Mouse (Mus musculus) limb, embryonic 13.5 days (tissue): ENCODE measurements around the gene Wwox. TPM values are rescaled to one million over a fixed set of nuclear protein-coding genes. Genes with fewer than 3 reads are reported as not detected.

Source experiments
- ATAC-seq: fragments of 200-750 bp; cut with Nextera tagmentation; 2 replicates; pipeline ENCODE4 v1.8.0; 2017; ENCODE audit warnings: low read depth, moderate number of reproducible peaks, moderate TSS enrichment; ENCODE audit not compliant: low FRiP score
- H3K27ac ChIP-seq: fragments of 300-500 bp; sonication (generic); 2 replicates; pipeline ENCODE4 v1.5.1; 2015; ENCODE audit warnings: inconsistent platforms, mild to moderate bottlenecking, moderate library complexity
- H3K27me3 ChIP-seq: fragments of 300-500 bp; sonication (generic); 2 replicates; pipeline ENCODE4 v1.6.1; 2015; ENCODE audit warnings: mild to moderate bottlenecking, inconsistent platforms
- H3K36me3 ChIP-seq: fragments of 300-500 bp; sonication (generic); 2 replicates; pipeline ENCODE4 v1.6.1; 2015; ENCODE audit warnings: inconsistent platforms, mild to moderate bottlenecking, moderate library complexity
- H3K4me1 ChIP-seq: fragments of 300-500 bp; sonication (generic); 2 replicates; pipeline ENCODE4 v1.6.1; 2015; ENCODE audit warnings: inconsistent platforms
- H3K4me2 ChIP-seq: fragments of 300-500 bp; sonication (generic); replicated peaks from 2 replicates; pipeline ENCODE4 v1.6.1; 2015; ENCODE audit warnings: inconsistent platforms, mild to moderate bottlenecking, moderate library complexity
- H3K4me3 ChIP-seq: fragments of 300-500 bp; sonication (generic); 2 replicates; pipeline ENCODE4 v1.5.1; 2015; ENCODE audit warnings: moderate library complexity, mild to moderate bottlenecking, inconsistent platforms
- H3K9ac ChIP-seq: fragments of 300-500 bp; sonication (generic); 2 replicates; pipeline ENCODE4 v1.6.1; 2015; ENCODE audit warnings: mild to moderate bottlenecking, inconsistent platforms
- H3K9me3 ChIP-seq: fragments of 300-500 bp; sonication (generic); 2 replicates; pipeline ENCODE4 v1.6.1; 2016; ENCODE audit warnings: inconsistent platforms
- WGBS: fragments of 180-500 bp; shearing (Covaris S2); methylation state at CpG from one replicate; pipeline ENCODE4 v1.1.7; 2015; 5-methylcytosine and 5-hydroxymethylcytosine counted together
- polyA plus RNA-seq: library from polyadenylated mRNA; unstranded; fragments of >200 nt; fragmentation: Nextera tagmentation; extraction: Ambion mirVana; gene quantifications from 2 replicates; pipeline ENCODE4 v1.2.1, GENCODE M21; 2015

Gene Wwox
- polyA plus RNA-seq, 1 experiment from 2014 or later: 9.5 TPM

DNA sequence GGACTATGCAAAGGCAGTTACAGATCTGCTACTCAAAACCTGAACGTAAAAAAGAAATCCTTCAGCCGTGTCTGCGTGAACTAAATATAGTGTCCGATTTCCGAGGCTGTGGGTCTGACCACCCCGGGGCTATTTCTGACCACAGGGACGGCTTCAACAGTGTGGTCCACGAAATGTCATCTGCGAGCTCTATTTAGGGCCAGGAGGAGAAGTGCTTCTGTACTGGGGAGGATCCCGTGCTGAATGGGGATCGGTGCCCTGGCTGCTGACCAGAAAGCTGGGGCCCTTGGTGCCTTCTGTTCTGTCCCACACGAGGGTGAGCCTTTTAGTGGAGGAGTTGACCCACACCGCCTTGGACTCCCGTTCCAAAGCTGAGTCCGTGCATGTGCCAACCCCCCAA lies 395.3 kb downstream of the Wwox start:
- Histone ChIP-seq H3K27ac (no peak overlapping the region), H3K4me3 (no peak overlapping the region), H3K9ac (no peak overlapping the region), H3K9me3 (no peaks in the 10 kb centered on the region), H3K4me2 (no peak overlapping the region), H3K36me3 (no peaks in the 10 kb centered on the region), H3K27me3 (no peaks in the 10 kb centered on the region), H3K4me1 (no peaks in the 10 kb centered on the region)
- WGBS: 73% methylated on average over 15 of the region's 15 CpGs
- ATAC-seq: no peak

- 90% methylated on average over 10 of the region's 10 CpGs for WGBS
- Histone ChIP-seq H3K9me3 (no peaks in the 10 kb centered on the region), H3K4me3 (no peak overlapping the region), H3K27ac (no peak overlapping the region), H3K4me1 (no peaks in the 10 kb centered on the region), H3K36me3 (no peaks in the 10 kb centered on the region), H3K4me2 (no peak overlapping the region), H3K27me3 (no peaks in the 10 kb centered on the region), H3K9ac (no peak overlapping the region)
- ATAC-seq: no peak
Observed at GRCm38 (mm10) chr8:114839998-114840397, 400.5 kb downstream of the Wwox start.

DNA sequence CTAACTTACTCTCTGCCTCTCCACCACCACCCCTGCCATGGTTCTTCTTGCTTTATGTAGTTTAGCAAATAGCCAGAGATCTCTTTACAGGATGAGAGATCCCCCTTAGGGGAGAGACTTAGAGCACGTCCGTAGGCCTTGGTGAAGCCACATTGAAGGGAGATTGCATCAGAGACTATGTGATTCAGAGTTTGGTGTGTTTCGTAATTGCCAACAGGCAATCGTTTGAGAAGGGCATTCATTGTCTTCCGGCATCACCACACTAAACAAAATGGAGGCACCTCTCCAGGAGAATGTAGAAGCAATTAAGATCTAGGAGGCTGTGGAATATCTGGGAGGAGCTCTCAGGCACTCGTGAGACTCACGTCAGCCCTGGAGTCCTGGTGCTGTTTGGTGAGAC lies 408.2 kb downstream of the Wwox start:
- Histone ChIP-seq H3K4me2 (no peak overlapping the region), H3K9me3 (no peaks in the 10 kb centered on the region), H3K9ac (no peak overlapping the region), H3K4me1 (no peaks in the 10 kb centered on the region), H3K36me3 (no peaks in the 10 kb centered on the region), H3K27ac (no peak overlapping the region), H3K27me3 (peaks cover 2% of the 10 kb centered on the region; the same call in 1 of the 2 replicates), H3K4me3 (no peak overlapping the region)
- no peak for ATAC-seq
- WGBS: 89% methylated on average over 7 of the region's 7 CpGs

- Histone ChIP-seq H3K36me3 (no peaks in the 10 kb centered on the region), H3K4me3 (no peak overlapping the region), H3K4me1 (no peaks in the 10 kb centered on the region), H3K27me3 (peaks cover 2% of the 10 kb centered on the region; the same call in 1 of the 2 replicates), H3K27ac (no peak overlapping the region), H3K4me2 (no peak overlapping the region), H3K9me3 (no peaks in the 10 kb centered on the region), H3K9ac (no peak overlapping the region)
- ATAC-seq: no peak
- WGBS: 72% methylated on average over 9 of the region's 9 CpGs
Observed at GRCm38 (mm10) chr8:114849461-114849860, 410.0 kb downstream of the Wwox start.

DNA sequence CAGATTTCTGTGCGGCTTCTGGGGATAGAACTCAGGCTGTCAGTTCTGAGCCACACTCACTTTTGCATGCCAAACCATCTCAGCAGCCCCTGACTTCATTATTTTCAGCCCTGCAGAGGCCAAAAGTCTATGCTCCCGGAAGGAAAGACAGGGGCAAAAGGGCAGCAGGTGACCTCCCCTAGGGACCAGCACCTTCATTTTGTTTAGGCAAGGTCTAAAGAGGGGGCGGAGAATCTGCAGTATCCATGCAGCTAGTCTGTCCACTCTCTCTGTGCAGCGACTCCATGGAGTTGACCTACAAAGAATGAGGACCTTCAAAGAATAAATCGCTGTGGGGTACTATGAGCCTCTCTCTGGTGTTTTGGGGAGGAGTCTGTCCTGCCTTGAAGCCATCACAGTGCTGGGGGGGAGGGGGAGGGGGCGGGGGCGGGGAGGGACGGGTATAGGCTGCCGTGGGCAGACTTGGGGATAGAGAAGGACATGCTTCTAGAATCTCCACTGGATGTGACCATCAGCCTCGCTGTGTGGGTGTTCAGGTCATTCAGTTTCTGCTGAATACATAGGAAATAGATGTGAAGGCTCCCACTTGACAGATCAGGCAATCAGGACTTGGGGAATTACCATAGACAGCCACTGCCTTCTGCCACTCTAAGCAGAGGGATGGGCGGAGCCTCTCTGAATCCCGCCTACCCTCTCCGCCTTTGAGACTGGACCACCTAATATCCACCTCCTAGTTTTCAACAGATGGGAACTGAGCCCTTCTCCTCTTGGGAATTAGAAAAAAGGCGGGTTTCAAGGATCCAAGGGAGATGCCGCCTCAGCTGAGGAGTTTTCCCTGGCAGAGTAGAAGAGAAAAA lies 410.8 kb downstream of the Wwox start:
- Histone ChIP-seq H3K4me1 (no peaks in the 10 kb centered on the region), H3K27me3 (peaks cover 2% of the 10 kb centered on the region; the same call in 1 of the 2 replicates), H3K4me2 (no peak overlapping the region), H3K36me3 (no peaks in the 10 kb centered on the region), H3K9ac (no peak overlapping the region), H3K9me3 (no peaks in the 10 kb centered on the region), H3K4me3 (no peak overlapping the region), H3K27ac (no peak overlapping the region)
- no peak for ATAC-seq
- 42% methylated on average over 15 of the region's 15 CpGs for WGBS

GRCm38 (mm10) chr8:114853765-114854164 lies 414.3 kb downstream of the Wwox start:
- no peaks in the 10 kb centered on the region for H3K4me1 ChIP-seq
- H3K4me3 ChIP-seq: no peak overlapping the region
- WGBS: 91% methylated on average over 4 of the region's 4 CpGs
- no peak overlapping the region for H3K27ac ChIP-seq
- no peak overlapping the region for H3K4me2 ChIP-seq
- H3K36me3 ChIP-seq: no peaks in the 10 kb centered on the region
- H3K9me3 ChIP-seq: no peaks in the 10 kb centered on the region
- no peak for ATAC-seq
- no peak overlapping the region for H3K9ac ChIP-seq
- H3K27me3 ChIP-seq: no peaks in the 10 kb centered on the region; the same call in 1 of the 2 replicates

- Histone ChIP-seq H3K4me3 (no peak overlapping the region), H3K27me3 (no peaks in the 10 kb centered on the region; the same call in 1 of the 2 replicates), H3K27ac (no peak overlapping the region), H3K9me3 (no peaks in the 10 kb centered on the region), H3K4me2 (no peak overlapping the region), H3K36me3 (no peaks in the 10 kb centered on the region), H3K9ac (no peak overlapping the region), H3K4me1 (no peaks in the 10 kb centered on the region)
- ATAC-seq: no peak
- 64% methylated on average over 7 of the region's 7 CpGs for WGBS
Observed at GRCm38 (mm10) chr8:114855833-114856232, 416.4 kb downstream of the Wwox start.

- no peak overlapping the region for H3K4me2 ChIP-seq
- 81% methylated on average over 3 of the region's 3 CpGs for WGBS
- no peak overlapping the region for H3K27ac ChIP-seq
- no peaks in the 10 kb centered on the region for H3K36me3 ChIP-seq
- H3K4me3 ChIP-seq: no peak overlapping the region
- no peak overlapping the region for H3K9ac ChIP-seq
- no peak for ATAC-seq
- no peaks in the 10 kb centered on the region for H3K27me3 ChIP-seq
- H3K9me3 ChIP-seq: peaks cover 5% of the 10 kb centered on the region; the same call in 1 of the 2 replicates
- H3K4me1 ChIP-seq: no peaks in the 10 kb centered on the region
Observed at GRCm38 (mm10) chr8:114865911-114866310, 426.5 kb downstream of the Wwox start.

GRCm38 (mm10) chr8:114869321-114869720 lies 429.9 kb downstream of the Wwox start:
- H3K27ac ChIP-seq: no peak overlapping the region
- H3K27me3 ChIP-seq: no peaks in the 10 kb centered on the region
- no peak overlapping the region for H3K4me2 ChIP-seq
- H3K4me1 ChIP-seq: no peaks in the 10 kb centered on the region
- H3K9me3 ChIP-seq: peaks cover 5% of the 10 kb centered on the region; the same call in 1 of the 2 replicates
- no peak for ATAC-seq
- 93% methylated on average over 6 of the region's 6 CpGs for WGBS
- H3K4me3 ChIP-seq: no peak overlapping the region
- H3K36me3 ChIP-seq: no peaks in the 10 kb centered on the region
- no peak overlapping the region for H3K9ac ChIP-seq

DNA sequence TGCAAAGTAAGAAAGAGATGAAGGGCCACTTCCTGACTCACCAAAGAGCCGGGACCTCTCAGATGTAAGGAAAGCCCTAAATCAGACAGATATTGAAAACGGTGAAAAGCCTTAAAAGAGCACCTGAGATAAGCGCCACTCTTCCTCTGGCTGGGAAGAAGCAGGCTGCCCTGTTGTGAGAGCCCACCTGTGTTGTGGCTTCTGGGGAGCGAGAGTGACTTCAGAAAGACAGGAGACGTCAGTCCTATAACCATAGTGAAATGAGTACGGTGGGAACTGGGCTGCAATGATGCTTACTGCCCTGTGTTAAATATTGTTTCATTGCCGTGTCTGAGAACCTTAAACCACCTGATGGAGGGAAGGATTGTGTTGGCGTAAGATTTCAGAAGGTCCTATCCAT lies 431.0 kb downstream of the Wwox start:
- Histone ChIP-seq H3K9me3 (peaks cover 5% of the 10 kb centered on the region; the same call in 1 of the 2 replicates), H3K27ac (no peak overlapping the region), H3K27me3 (no peaks in the 10 kb centered on the region), H3K9ac (no peak overlapping the region), H3K4me1 (0 out of 2 replicates have a peak, but pooled peaks cover under 1% of the 10 kb centered on the region), H3K36me3 (no peaks in the 10 kb centered on the region), H3K4me2 (no peak overlapping the region), H3K4me3 (no peak overlapping the region)
- ATAC-seq: no peak
- WGBS: 83% methylated on average over 8 of the region's 8 CpGs

DNA sequence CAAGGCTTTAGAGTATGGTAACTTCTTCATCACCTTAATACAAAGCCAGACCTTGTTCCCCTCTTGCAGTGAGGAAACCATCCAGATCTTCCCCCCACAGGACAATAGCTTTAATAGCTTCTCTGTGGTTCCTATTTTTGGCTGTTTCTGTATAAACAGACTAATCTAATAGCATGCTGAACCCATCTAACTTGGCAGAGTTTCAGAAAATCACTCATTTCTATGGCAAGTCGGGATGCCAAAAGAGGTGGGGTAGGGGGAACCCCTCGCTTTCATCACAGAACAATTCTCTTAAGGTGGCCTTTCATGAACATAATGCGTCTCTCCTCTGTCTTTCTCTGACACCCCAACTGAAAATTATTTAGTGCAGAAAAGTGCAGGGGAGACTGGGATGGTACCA lies 433.0 kb downstream of the Wwox start:
- peaks cover 5% of the 10 kb centered on the region; the same call in 1 of the 2 replicates for H3K9me3 ChIP-seq
- H3K4me1 ChIP-seq: peaks cover 21% of the 10 kb centered on the region
- 79% methylated on average over 3 of the region's 3 CpGs for WGBS
- no peaks in the 10 kb centered on the region for H3K36me3 ChIP-seq
- no peak overlapping the region for H3K4me3 ChIP-seq
- H3K27me3 ChIP-seq: peaks cover 5% of the 10 kb centered on the region
- H3K9ac ChIP-seq: no peak overlapping the region
- ATAC-seq: no peak
- H3K4me2 ChIP-seq: no peak overlapping the region
- no peak overlapping the region for H3K27ac ChIP-seq

GRCm38 (mm10) chr8:114875161-114875560 lies 435.7 kb downstream of the Wwox start:
- peaks cover 24% of the 10 kb centered on the region for H3K4me1 ChIP-seq
- no peaks in the 10 kb centered on the region for H3K36me3 ChIP-seq
- H3K27ac ChIP-seq: no peak overlapping the region
- H3K27me3 ChIP-seq: peaks cover 21% of the 10 kb centered on the region
- ATAC-seq: no peak
- H3K4me2 ChIP-seq: no peak overlapping the region
- WGBS: 77% methylated on average over 5 of the region's 5 CpGs
- H3K9me3 ChIP-seq: no peaks in the 10 kb centered on the region
- H3K4me3 ChIP-seq: no peak overlapping the region
- H3K9ac ChIP-seq: no peak overlapping the region
